Mouse (Mus musculus): Measurements from ENCODE around the gene Pmm2. TPM values are rescaled to one million over a fixed set of nuclear protein-coding genes. Genes with fewer than 3 reads are reported as not detected.
A peak's percentile ranks its signal among the peaks of the same experiment; 100 is the strongest.

Gene Pmm2
- polyA plus RNA-seq (2016; fragmentation: Nextera tagmentation; extraction: Ambion mirVana): 41.6 and 42.4 TPM in 2 replicates

DNA sequence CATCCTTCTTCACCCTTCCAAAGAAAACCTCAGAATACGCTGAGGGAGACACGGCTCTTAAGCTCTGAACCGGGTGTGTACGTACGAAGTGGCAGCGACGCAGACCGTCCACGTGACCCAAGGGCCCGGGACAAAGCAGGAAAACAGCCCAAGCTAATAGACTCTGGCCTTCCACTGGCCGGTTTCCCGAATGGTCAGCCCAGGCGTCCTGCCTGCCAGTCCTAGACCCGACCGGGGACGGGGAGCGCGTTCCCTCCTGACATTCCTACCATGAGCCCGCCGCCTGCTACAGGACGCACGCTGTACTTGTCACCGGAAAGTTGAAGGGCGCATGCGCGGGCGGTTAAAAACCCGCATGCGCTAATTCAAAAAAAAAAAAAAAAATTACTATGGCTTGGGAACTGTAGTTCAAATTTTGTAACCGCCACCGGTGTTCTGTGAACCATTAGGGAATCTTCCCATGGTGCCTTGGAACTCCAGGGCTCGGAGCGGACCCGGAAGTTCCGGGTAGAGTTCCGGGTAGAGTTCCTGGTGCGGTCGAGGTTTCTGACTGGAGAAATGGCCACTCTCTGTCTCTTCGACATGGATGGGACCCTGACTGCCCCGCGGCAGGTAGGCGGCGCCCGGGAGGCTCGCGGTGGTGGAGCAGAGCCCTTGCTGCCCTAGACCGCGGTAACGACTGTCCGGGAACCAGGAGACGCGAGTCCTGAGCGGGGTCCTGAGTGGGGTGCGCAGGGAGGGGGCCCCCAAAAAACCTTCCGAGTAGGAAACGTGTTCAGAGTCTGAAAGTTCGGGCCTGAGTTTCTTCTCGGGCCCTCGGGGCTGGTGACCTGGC lies at the start of gene Pmm2, which contains the start of gene Tmem186:
Gene Pmm2 (plus strand): TSS at position 458 of the 835 bp plus-strand sequence.
Gene Tmem186 (minus strand): TSS at position 496 of the 835 bp plus-strand sequence.
- H3K9me3 ChIP-seq (replicated peaks): no peaks in the 10 kb centered on the region
- H3K4me2 ChIP-seq: peak within 1 kb of the TSS; percentile 86
- H3K9ac ChIP-seq: peak within 1 kb of the TSS; percentile 91
- H3K36me3 ChIP-seq: peaks cover 54% of the 10 kb centered on the region
- peak; percentile 84 for ATAC-seq
- no peaks in the 10 kb centered on the region for H3K27me3 ChIP-seq (replicated peaks)
- WGBS (ENCODE audit: insufficient replicate concordance): under 1% methylated on average over 59 of the region's 59 CpGs
- H3K4me1 ChIP-seq: peaks cover 60% of the 10 kb centered on the region
- H3K27ac ChIP-seq: peak within 1 kb of the TSS; percentile 94
- peak within 1 kb of the TSS; percentile 87 for H3K4me3 ChIP-seq

DNA sequence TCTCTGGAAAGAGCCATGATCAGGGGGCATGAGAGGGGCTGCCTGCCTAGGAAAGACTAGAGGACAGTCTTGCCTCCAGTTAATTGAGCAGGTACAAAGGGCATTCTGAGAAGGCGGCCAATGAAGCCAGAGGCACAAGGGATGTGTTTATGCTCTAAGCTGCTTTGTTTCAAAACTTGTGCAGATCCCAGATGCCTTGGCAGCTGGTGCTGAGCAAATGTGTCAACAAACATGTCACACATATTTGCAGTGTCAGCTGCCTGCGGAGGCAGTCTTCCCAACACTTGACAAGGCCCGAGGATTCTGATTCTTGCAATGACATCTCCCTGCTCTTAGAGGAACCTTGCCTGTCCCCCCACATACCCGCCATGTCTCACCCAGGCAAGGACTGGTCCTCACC lies 42.1 kb upstream of the Pmm2 start:
- ATAC-seq: no peak
- H3K4me2 ChIP-seq: no peak overlapping the region
- 64% methylated on average over 4 of the region's 4 CpGs for WGBS (ENCODE audit: insufficient replicate concordance)

DNA sequence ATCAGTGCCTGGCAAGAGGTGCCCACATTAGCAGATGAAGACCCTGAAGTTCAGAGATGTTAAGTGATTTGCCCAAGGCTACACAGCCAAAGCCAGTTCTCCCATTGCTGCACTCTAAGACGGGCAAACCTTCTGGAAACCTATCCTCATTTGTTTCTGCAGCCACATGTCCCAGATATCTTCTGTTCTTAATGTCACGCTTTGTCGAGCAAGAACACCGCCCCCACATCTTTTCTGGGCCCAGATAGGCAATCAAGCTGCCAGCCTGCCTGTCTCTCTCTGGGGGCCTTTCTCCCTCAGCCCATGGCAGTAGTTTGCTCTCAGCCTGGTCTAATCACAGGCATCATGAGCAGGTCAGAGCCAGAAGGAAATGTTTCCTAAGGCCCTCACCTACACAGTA lies 41.1 kb upstream of the Pmm2 start:
- Histone ChIP-seq H3K9me3 (replicated peaks) (no peaks in the 10 kb centered on the region), H3K4me2 (no peak overlapping the region), H3K36me3 (no peaks in the 10 kb centered on the region), H3K9ac (no peak overlapping the region), H3K4me3 (no peak overlapping the region), H3K27me3 (replicated peaks) (0 out of 2 replicates have a peak, but pooled peaks cover 3% of the 10 kb centered on the region), H3K4me1 (no peaks in the 10 kb centered on the region), H3K27ac (no peak overlapping the region)
- ATAC-seq: no peak
- WGBS (ENCODE audit: insufficient replicate concordance): 49% methylated on average over 4 of the region's 4 CpGs

More for the DNA sequence above, 42.1 kb upstream of the Pmm2 start:
- H3K27ac ChIP-seq: no peak overlapping the region
- H3K4me3 ChIP-seq: no peak overlapping the region
- H3K36me3 ChIP-seq: no peaks in the 10 kb centered on the region
- H3K4me1 ChIP-seq: no peaks in the 10 kb centered on the region
- H3K9ac ChIP-seq: no peak overlapping the region
- 0 out of 2 replicates have a peak, but pooled peaks cover 3% of the 10 kb centered on the region for H3K27me3 ChIP-seq (replicated peaks)
- no peaks in the 10 kb centered on the region for H3K9me3 ChIP-seq (replicated peaks)

- no peak overlapping the region for H3K27ac ChIP-seq
- H3K36me3 ChIP-seq: no peaks in the 10 kb centered on the region
- WGBS (ENCODE audit: insufficient replicate concordance): 61% methylated on average over 5 of the region's 5 CpGs
- H3K4me3 ChIP-seq: no peak overlapping the region
- no peak for ATAC-seq
- 0 out of 2 replicates have a peak, but pooled peaks cover 3% of the 10 kb centered on the region for H3K27me3 ChIP-seq (replicated peaks)
- H3K4me1 ChIP-seq: no peaks in the 10 kb centered on the region
- no peaks in the 10 kb centered on the region for H3K9me3 ChIP-seq (replicated peaks)
- H3K4me2 ChIP-seq: no peak overlapping the region
- H3K9ac ChIP-seq: no peak overlapping the region
These were observed 40.0 kb upstream of the Pmm2 start for GRCm38 (mm10) chr16:8597516-8597915.

GRCm38 (mm10) chr16:8603789-8604188 lies 33.7 kb upstream of the Pmm2 start:
- H3K9me3 ChIP-seq (replicated peaks): no peaks in the 10 kb centered on the region
- H3K27ac ChIP-seq: peak overlapping the region; percentile 70
- H3K9ac ChIP-seq: no peak overlapping the region
- H3K4me3 ChIP-seq: no peak overlapping the region
- peak; percentile 78 for ATAC-seq
- peak overlapping the region; percentile 10; the same call in 1 of the 2 replicates for H3K4me2 ChIP-seq
- 0 out of 2 replicates have a peak, but pooled peaks cover 1% of the 10 kb centered on the region for H3K36me3 ChIP-seq
- WGBS (ENCODE audit: insufficient replicate concordance): 38% methylated on average over 3 of the region's 3 CpGs
- peaks cover 13% of the 10 kb centered on the region for H3K4me1 ChIP-seq
- 0 out of 2 replicates have a peak, but pooled peaks cover 3% of the 10 kb centered on the region for H3K27me3 ChIP-seq (replicated peaks)

DNA sequence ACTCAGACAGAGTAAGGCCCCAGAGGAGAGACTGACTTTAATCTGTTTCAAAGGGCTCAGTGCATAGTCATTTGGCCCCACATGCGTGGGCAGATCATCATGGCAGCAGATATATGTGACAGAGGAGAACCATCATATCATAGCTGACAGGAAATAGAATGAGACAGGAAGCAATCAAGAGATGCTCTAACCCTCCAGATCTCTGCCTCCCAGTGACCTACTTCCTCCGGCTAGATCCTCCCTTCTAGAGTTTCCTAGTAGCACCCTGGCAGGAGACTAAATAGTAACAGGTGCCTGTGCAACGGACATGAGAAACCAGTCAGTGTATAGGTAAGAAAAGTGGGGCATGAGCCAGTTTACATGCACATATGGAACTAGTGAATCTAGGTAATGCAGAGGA lies 27.1 kb upstream of the Pmm2 start:
- Histone ChIP-seq H3K9me3 (replicated peaks) (no peaks in the 10 kb centered on the region), H3K9ac (no peak overlapping the region), H3K27ac (no peak overlapping the region), H3K36me3 (0 out of 2 replicates have a peak, but pooled peaks cover 2% of the 10 kb centered on the region), H3K4me1 (peaks cover 44% of the 10 kb centered on the region), H3K4me2 (no peak overlapping the region), H3K27me3 (replicated peaks) (no peaks in the 10 kb centered on the region), H3K4me3 (no peak overlapping the region)
- 53% methylated on average over 3 of the region's 3 CpGs for WGBS (ENCODE audit: insufficient replicate concordance)
- ATAC-seq: no peak

- Histone ChIP-seq H3K9ac (peak overlapping the region; percentile 55), H3K4me3 (peak overlapping the region; percentile 14; the same call in 1 of the 2 replicates), H3K27me3 (replicated peaks) (no peaks in the 10 kb centered on the region), H3K4me2 (peak overlapping the region; percentile 64), H3K36me3 (0 out of 2 replicates have a peak, but pooled peaks cover 5% of the 10 kb centered on the region), H3K27ac (peak overlapping the region; percentile 92), H3K4me1 (peaks cover 44% of the 10 kb centered on the region), H3K9me3 (replicated peaks) (no peaks in the 10 kb centered on the region)
- 50% methylated on average over 8 of the region's 8 CpGs for WGBS (ENCODE audit: insufficient replicate concordance)
- ATAC-seq: peak; percentile 99
These were observed 25.1 kb upstream of the Pmm2 start for GRCm38 (mm10) chr16:8612214-8613005.

- H3K27ac ChIP-seq: peak overlapping the region; percentile 92
- 44% methylated on average over 4 of the region's 4 CpGs for WGBS (ENCODE audit: insufficient replicate concordance)
- H3K36me3 ChIP-seq: 0 out of 2 replicates have a peak, but pooled peaks cover 5% of the 10 kb centered on the region
- H3K4me2 ChIP-seq: peak overlapping the region; percentile 64
- H3K4me1 ChIP-seq: peaks cover 44% of the 10 kb centered on the region
- ATAC-seq: peak; percentile 73
- H3K4me3 ChIP-seq: peak overlapping the region; percentile 14; the same call in 1 of the 2 replicates
- no peaks in the 10 kb centered on the region for H3K27me3 ChIP-seq (replicated peaks)
- peak overlapping the region; percentile 55 for H3K9ac ChIP-seq
- H3K9me3 ChIP-seq (replicated peaks): no peaks in the 10 kb centered on the region
These were observed 24.4 kb upstream of the Pmm2 start for GRCm38 (mm10) chr16:8613039-8613438.

DNA sequence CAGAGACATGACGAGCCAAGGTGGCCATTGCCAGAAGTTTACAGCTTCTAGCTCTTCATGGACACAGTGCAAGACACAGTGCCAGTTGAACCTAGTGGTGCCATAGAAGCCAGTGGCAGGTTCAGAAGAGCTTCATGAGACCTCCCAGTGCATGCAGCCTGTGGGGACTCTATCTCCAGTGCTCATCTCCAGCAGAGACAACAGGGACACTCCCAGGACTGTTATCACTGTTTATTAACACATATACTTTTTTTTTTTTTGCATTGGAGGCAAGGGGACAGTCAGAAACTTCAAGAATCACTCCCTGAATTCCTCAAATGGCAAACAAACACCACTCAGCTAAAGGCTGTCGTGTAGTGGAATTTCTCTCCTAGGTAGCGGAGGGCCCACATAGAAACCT lies 24.0 kb upstream of the Pmm2 start:
- Histone ChIP-seq H3K4me2 (peak overlapping the region; percentile 64), H3K4me1 (peaks cover 44% of the 10 kb centered on the region), H3K9ac (peak overlapping the region; percentile 55), H3K4me3 (peak overlapping the region; percentile 14; the same call in 1 of the 2 replicates), H3K9me3 (replicated peaks) (no peaks in the 10 kb centered on the region), H3K27me3 (replicated peaks) (no peaks in the 10 kb centered on the region), H3K36me3 (0 out of 2 replicates have a peak, but pooled peaks cover 5% of the 10 kb centered on the region), H3K27ac (peak overlapping the region; percentile 92)
- ATAC-seq: peak; percentile 15; the same call in 1 of the 2 replicates
- WGBS (ENCODE audit: insufficient replicate concordance): 65% methylated on average over 3 of the region's 3 CpGs

GRCm38 (mm10) chr16:8619659-8620314 lies 17.7 kb upstream of the Pmm2 start:
- WGBS (ENCODE audit: insufficient replicate concordance): 67% methylated on average over 10 of the region's 10 CpGs
- Histone ChIP-seq H3K9ac (no peak overlapping the region), H3K4me3 (no peak overlapping the region), H3K4me2 (no peak overlapping the region), H3K36me3 (0 out of 2 replicates have a peak, but pooled peaks cover 6% of the 10 kb centered on the region), H3K27me3 (replicated peaks) (no peaks in the 10 kb centered on the region), H3K4me1 (peaks cover 13% of the 10 kb centered on the region), H3K27ac (no peak overlapping the region), H3K9me3 (replicated peaks) (no peaks in the 10 kb centered on the region)
- no peak for ATAC-seq
